Mouse (Mus musculus) stomach, postnatal 0 days (tissue): ENCODE results near the gene E130114P18Rik.

ENCODE experiments used
- CTCF ChIP-seq: IDR thresholded peaks from 2 replicates; pipeline ENCODE4 v1.5.1; 2016; ENCODE audit warnings: antibody characterized with exemption, low read depth, mild to moderate bottlenecking, moderate library complexity
- EP300 ChIP-seq: optimal IDR thresholded peaks from 2 replicates; pipeline ENCODE3; 2016; ENCODE audit warnings: antibody characterized with exemption

- no peak for TF ChIP-seq CTCF
- no peak for TF ChIP-seq EP300
Measured at GRCm38 (mm10) chr4:97771426-97771825, 6.5 kb downstream of the E130114P18Rik start.
